Mouse (Mus musculus): ENCODE measurements at regions not wholly inside any gene's neighbourhood (a gene's known extent, or its start where the extent isn't known, plus 50 kb on each side); places are given as distances from the start of the nearest gene placed in this dataset.

GRCm38 (mm10) chr10:118792352-118793100 is 77.5 kb downstream of the Dyrk2 start:
- H3K36me3 ChIP-seq, result no peaks in the 10 kb centered on the region
- peaks cover 21% of the 10 kb centered on the region for H3K4me1 ChIP-seq
- WGBS, result 50% methylated on average over 15 of the region's 15 CpGs
- H3K27me3 ChIP-seq, result no peaks in the 10 kb centered on the region
- no peak overlapping the region for H3K4me2 ChIP-seq (replicated peaks)
- no peak overlapping the region for H3K4me3 ChIP-seq
- peak overlapping the region; percentile 71 for H3K27ac ChIP-seq (replicated peaks)
- peak; percentile 74 for ATAC-seq (replicated peaks)
- H3K9me3 ChIP-seq, result no peaks in the 10 kb centered on the region
- H3K9ac ChIP-seq (replicated peaks), result no peak overlapping the region

DNA sequence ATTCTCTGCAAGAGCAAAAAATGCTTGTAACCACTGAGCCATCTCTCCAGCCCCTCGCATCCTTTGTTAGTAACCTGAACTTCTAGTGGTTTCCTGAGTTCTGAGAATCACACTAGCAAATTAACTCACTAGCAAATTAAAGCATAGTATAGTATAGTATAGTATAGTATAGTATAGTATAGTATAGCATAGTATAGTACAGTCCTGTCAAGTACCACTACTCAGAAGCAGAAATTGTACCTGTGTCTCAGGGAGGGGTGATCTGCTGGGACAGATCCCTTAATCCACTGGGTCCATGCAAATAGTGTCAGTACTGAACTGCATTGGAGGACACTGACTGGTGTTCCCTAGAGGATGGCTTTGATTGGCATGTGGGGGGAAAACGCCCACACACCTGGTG is 76.2 kb downstream of the Dyrk2 start:
- H3K36me3 ChIP-seq, result no peaks in the 10 kb centered on the region
- ATAC-seq (replicated peaks), result 0 out of 2 replicates have a peak, but pooled peaks have one; percentile 41
- 92% methylated on average over 2 of the region's 2 CpGs for WGBS
- no peak overlapping the region for H3K4me2 ChIP-seq (replicated peaks)
- no peaks in the 10 kb centered on the region for H3K27me3 ChIP-seq
- no peaks in the 10 kb centered on the region for H3K9me3 ChIP-seq
- H3K27ac ChIP-seq (replicated peaks), result no peak overlapping the region
- peaks cover 21% of the 10 kb centered on the region for H3K4me1 ChIP-seq
- H3K4me3 ChIP-seq, result no peak overlapping the region
- H3K9ac ChIP-seq (replicated peaks), result no peak overlapping the region

DNA sequence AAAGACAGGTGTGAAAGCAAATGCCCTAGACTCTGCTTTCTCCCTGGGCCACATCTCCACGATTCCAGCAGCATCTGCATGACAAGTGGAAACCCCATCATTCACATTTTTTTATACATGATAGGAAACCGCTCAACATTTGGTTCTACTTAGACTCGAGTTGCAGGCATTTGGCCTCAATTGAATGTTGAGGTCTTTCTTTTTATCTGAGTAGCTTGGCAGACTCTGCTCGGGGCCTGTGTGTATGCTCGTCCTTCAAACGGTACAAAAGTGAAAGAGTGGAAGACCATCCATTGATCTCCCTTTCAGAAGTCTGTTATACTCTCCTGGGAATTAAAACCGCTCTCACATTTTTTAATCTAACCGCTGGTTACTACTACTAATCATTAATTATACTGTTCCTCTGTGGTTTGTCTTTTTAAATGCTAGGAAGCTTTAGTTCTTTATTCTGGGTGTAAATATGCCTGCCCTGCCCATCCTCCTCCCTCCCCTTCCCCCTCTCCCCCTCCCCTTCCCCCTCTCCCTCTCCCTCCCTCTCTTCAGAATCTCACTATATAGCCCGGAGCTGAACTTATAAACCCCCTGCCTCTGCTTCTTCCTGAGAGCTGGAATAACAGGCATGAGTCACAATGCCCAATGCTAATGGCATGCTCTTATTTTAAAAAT is 75.5 kb downstream of the Dyrk2 start:
- H3K36me3 ChIP-seq, result no peaks in the 10 kb centered on the region
- H3K9ac ChIP-seq (replicated peaks), result no peak overlapping the region
- peaks cover 21% of the 10 kb centered on the region for H3K4me1 ChIP-seq
- WGBS, result 33% methylated on average over 9 of the region's 9 CpGs
- no peak overlapping the region for H3K27ac ChIP-seq (replicated peaks)
- no peak overlapping the region for H3K4me3 ChIP-seq
- H3K9me3 ChIP-seq, result no peaks in the 10 kb centered on the region
- no peaks in the 10 kb centered on the region for H3K27me3 ChIP-seq
- ATAC-seq (replicated peaks), result no peak
- H3K4me2 ChIP-seq (replicated peaks), result no peak overlapping the region

- Histone ChIP-seq H3K4me3 (no peak overlapping the region), H3K27me3 (no peaks in the 10 kb centered on the region), H3K4me2 (replicated peaks) (no peak overlapping the region), H3K9ac (replicated peaks) (no peak overlapping the region), H3K36me3 (no peaks in the 10 kb centered on the region), H3K9me3 (no peaks in the 10 kb centered on the region), H3K4me1 (peaks cover 21% of the 10 kb centered on the region), H3K27ac (replicated peaks) (no peak overlapping the region)
- no peak for ATAC-seq (replicated peaks)
- WGBS, result 84% methylated on average over 3 of the region's 3 CpGs
Observed at GRCm38 (mm10) chr10:118795061-118795407, 75.0 kb downstream of the Dyrk2 start.

GRCm38 (mm10) chr10:118796512-118796911 is 73.5 kb downstream of the Dyrk2 start:
- WGBS, result 89% methylated on average over 7 of the region's 7 CpGs
- no peaks in the 10 kb centered on the region for H3K27me3 ChIP-seq
- H3K9me3 ChIP-seq, result no peaks in the 10 kb centered on the region
- H3K9ac ChIP-seq (replicated peaks), result no peak overlapping the region
- H3K36me3 ChIP-seq, result no peaks in the 10 kb centered on the region
- H3K4me1 ChIP-seq, result peaks cover 21% of the 10 kb centered on the region
- no peak overlapping the region for H3K27ac ChIP-seq (replicated peaks)
- H3K4me3 ChIP-seq, result no peak overlapping the region
- no peak for ATAC-seq (replicated peaks)
- H3K4me2 ChIP-seq (replicated peaks), result no peak overlapping the region

GRCm38 (mm10) chr10:118797256-118797655 is 72.8 kb downstream of the Dyrk2 start:
- 92% methylated on average over 5 of the region's 5 CpGs for WGBS
- no peak overlapping the region for H3K27ac ChIP-seq (replicated peaks)

GRCm38 (mm10) chr10:118799767-118800166 is 70.2 kb downstream of the Dyrk2 start:
- no peak overlapping the region for H3K4me2 ChIP-seq (replicated peaks)
- no peak for ATAC-seq (replicated peaks)
- WGBS, result 86% methylated on average over 8 of the region's 8 CpGs
- H3K9ac ChIP-seq (replicated peaks), result no peak overlapping the region
- H3K27me3 ChIP-seq, result no peaks in the 10 kb centered on the region
- H3K4me3 ChIP-seq, result no peak overlapping the region
- no peaks in the 10 kb centered on the region for H3K9me3 ChIP-seq
- no peaks in the 10 kb centered on the region for H3K36me3 ChIP-seq
- H3K4me1 ChIP-seq, result no peaks in the 10 kb centered on the region
- no peak overlapping the region for H3K27ac ChIP-seq (replicated peaks)

More at GRCm38 (mm10) chr10:118797256-118797655, 72.8 kb downstream of the Dyrk2 start:
- H3K4me2 ChIP-seq (replicated peaks), result no peak overlapping the region
- no peak for ATAC-seq (replicated peaks)
- H3K4me3 ChIP-seq, result no peak overlapping the region
- H3K27me3 ChIP-seq, result no peaks in the 10 kb centered on the region
- H3K4me1 ChIP-seq, result peaks cover 18% of the 10 kb centered on the region
- no peaks in the 10 kb centered on the region for H3K9me3 ChIP-seq
- H3K9ac ChIP-seq (replicated peaks), result no peak overlapping the region
- no peaks in the 10 kb centered on the region for H3K36me3 ChIP-seq

GRCm38 (mm10) chr10:118803922-118804557 is 66.0 kb downstream of the Dyrk2 start:
- Histone ChIP-seq H3K4me2 (replicated peaks) (no peak overlapping the region), H3K4me1 (no peaks in the 10 kb centered on the region), H3K36me3 (no peaks in the 10 kb centered on the region), H3K27ac (replicated peaks) (no peak overlapping the region), H3K27me3 (no peaks in the 10 kb centered on the region), H3K9ac (replicated peaks) (no peak overlapping the region), H3K4me3 (no peak overlapping the region), H3K9me3 (no peaks in the 10 kb centered on the region)
- WGBS, result 91% methylated on average over 20 of the region's 20 CpGs
- no peak for ATAC-seq (replicated peaks)

DNA sequence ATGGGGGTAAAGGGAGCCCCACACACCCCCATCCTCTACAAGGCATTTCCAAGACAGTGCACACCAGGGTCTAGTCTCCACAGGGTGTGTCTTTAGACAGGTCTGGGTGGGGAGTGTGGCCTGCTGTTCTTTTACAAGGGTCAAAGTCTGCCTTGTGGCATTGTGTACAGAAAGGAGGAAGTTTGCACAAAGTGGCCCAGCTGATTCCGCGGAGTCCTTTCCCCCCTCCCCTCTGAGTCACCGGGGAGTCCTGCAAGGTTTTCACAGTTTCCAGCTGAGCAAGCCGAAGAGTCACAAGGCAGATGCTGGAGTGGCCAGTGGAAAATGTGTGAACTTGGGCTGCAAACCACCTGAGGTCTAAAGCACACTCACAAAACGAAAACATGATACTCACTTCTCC is 65.4 kb downstream of the Dyrk2 start:
- Histone ChIP-seq H3K9me3 (no peaks in the 10 kb centered on the region), H3K27ac (replicated peaks) (no peak overlapping the region), H3K9ac (replicated peaks) (no peak overlapping the region), H3K4me1 (no peaks in the 10 kb centered on the region), H3K4me2 (replicated peaks) (no peak overlapping the region), H3K4me3 (no peak overlapping the region), H3K36me3 (no peaks in the 10 kb centered on the region), H3K27me3 (no peaks in the 10 kb centered on the region)
- WGBS, result 65% methylated on average over 5 of the region's 5 CpGs
- ATAC-seq (replicated peaks), result no peak
